Mouse (Mus musculus) WW6 (cell line): ENCODE results near the gene Ctcf.

Experiments
- DNase-seq: peaks from one replicate; pipeline ENCODE4 v3.0.0-alpha.2; 2013; ENCODE audit warnings: low read depth, low spot score

The Ctcf gene

DNA sequence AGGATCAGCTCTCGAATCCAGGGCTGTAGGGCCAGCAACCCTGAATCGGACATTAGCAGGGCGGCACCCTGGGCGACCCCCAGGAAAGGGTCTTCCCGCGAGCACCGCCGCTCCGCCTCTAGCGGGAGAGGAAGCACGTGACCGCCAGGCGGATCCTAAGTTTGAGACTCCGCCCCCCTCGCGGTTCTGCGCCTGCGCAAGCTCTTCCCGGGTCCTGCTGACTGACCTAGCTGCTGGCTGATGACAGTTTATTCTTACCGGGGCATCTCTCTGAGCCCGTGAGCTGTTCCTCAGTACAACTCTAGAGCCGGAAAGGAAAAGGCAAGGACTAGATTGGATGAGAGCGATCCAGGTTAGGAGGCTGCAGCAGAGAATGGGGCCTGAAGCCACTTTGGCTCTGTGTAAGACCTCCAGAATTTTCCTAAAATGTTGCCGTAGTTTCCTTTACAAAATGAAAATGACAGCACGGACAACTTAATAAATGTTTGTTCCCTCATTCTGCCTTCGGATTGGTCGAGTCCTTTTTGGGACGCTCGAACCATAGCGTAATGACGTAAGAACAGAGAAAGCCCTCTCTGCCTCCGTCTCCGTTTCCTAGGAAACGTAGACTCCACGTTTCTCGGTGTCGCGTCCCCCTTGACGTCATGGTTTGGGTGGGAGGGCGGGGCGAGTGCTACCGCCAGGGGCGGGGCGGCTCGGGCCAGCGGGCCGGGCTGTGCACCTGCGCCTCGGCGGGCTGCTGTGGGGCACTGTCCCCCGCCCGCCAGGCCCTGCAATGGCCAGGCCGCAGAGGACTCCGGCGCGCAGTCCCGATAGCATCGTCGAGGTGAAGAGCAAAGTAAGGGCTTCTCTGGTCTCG lies 64.8 kb downstream of the Ctcf start, which contains the start of the genes Acd and Pard6a:
Acd (minus strand) TSS at position 137 of the 859 bp plus-strand sequence.
Pard6a (plus strand) TSS at position 183 of the 859 bp plus-strand sequence.
- peak; percentile 94 for DNase-seq

GRCm38 (mm10) chr8:105702001-105702401 lies 65.6 kb downstream of the Ctcf start:
- no peak for DNase-seq

DNA sequence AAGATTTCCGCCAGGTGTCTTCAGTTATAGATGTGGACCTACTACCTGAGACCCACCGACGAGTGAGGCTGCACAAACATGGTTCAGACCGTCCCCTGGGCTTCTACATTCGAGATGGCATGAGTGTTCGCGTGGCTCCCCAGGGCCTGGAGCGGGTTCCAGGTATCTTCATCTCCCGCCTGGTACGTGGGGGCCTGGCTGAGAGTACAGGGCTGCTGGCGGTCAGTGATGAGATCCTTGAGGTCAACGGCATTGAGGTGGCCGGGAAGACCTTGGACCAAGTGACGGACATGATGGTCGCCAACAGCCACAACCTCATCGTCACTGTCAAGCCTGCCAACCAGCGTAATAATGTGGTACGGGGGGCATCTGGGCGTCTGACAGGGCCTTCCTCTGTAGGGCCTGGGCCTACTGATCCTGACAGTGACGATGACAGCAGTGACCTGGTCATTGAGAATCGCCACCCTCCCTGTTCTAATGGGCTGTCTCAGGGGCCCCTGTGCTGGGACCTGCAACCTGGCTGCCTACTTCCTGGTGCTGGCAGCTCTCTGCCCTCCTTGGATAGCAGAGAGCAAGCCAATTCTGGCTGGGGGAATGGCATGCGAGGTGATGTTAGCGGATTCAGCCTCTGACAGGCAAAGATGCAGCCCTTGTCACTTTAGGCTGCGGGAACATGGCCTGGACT lies 66.5 kb downstream of the Ctcf start:
- no peak for DNase-seq

GRCm38 (mm10) chr8:105704146-105704812 lies 67.9 kb downstream of the Ctcf start:
- DNase-seq, result no peak

DNA sequence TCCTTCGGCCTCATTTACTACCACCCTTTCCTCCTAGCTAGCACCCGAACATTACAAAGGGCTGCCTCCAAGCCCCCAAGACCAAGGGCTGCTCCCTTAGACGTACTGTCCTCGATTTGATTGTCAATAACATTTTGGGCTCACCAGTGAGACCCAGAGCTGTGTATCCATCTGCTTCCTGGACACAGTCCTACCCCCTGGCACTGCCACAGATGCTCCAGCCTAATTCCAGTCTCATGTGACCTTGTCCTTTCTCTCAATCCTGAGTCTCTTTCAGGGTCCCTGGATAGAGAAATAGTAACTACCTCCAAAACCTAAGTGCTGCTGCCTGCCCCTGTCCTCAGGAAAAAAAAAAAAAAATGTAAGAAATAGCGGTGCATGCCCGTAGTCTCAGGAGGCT lies 68.6 kb downstream of the Ctcf start:
- DNase-seq, result no peak

DNA sequence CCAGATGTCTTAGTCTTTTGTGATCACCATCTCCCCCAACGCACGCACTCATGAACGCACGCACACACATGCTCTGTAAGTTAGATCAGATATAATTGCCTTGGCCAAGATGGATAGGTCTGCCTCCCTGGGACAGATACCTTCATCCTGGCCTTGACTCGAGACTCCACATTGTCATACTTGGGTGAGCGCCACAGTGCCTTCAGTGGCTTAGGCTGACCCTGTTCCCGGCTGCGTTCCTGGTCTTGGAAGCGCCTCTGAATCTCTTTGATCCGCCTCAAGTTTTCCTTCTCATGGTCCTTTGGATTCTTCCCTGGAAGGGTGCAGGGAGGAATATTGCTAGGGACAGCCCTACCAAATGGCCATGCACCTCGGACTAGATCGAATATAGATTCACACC lies 70.1 kb downstream of the Ctcf start:
- no peak for DNase-seq

DNA sequence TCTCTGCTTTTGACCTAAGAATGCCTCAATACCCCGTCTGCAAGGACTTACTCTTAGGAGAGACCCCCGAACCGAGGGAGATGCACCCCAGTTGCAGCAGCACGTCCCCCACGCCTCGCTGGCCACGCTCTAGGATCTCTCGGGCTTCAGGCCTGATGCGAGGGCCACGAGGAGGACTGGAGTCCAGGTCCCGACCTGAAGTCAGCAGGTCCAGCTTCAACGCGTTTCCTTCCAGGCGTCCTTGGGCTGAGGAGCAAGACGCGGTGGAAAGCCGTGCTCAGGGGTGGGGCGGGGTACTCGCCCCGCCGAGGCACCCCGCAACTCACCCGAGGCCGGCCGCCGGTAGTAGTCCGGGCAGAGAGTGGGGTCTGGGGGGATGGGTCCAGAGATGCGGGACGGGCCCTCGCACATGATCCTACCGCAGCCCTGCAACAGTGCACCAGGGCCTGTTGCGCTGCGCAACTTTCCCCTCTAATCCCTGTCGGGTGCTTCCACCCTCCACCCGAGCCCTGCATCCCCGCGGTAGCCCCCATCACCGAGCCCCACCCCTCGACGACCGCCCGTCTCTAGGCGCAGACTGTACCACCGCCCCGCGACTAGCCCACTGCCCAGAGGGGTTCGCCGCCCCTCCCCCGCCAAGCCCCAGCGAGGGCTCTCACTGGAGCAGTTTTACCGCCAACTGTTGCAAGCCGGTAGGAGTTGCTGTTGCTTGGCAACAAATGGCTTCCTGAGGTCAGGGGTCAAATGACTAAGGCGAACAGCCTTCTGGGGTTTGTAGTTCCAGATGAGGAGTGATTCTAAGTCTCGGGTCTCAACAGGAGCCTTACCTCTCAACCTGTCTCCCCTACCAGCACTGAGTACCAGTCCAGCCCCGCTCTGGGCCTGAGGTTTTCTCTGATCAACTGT lies 71.4 kb downstream of the Ctcf start, which contains the start of the genes 4933405L10Rik and Enkd1:
4933405L10Rik (plus strand) TSS at position 158 of the 906 bp plus-strand sequence.
Enkd1 (minus strand) TSS at position 713 of the 906 bp plus-strand sequence.
- peak; percentile 92 for DNase-seq

DNA sequence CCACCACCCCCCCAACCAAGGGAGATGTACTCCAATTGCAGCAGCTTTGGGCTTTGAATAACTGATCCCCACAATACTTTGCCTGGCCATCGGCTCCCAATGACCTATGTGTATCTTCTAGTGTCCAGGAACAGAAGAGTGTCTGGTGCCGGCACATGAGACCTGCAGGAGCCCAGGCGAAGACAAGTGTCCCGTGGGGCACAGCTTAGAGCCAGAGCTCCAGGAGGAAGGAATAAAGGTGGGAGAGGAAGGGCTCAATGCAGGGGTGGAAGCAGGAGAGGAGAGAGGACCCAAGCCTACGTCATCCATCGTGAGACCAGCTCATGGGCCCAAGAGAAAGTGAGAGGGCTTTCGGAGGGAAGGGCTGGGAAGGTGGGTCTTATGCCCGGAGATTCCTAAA lies 72.3 kb downstream of the Ctcf start:
- no peak for DNase-seq

- DNase-seq, result no peak
Measured at GRCm38 (mm10) chr8:105709317-105709716, 72.9 kb downstream of the Ctcf start.

DNA sequence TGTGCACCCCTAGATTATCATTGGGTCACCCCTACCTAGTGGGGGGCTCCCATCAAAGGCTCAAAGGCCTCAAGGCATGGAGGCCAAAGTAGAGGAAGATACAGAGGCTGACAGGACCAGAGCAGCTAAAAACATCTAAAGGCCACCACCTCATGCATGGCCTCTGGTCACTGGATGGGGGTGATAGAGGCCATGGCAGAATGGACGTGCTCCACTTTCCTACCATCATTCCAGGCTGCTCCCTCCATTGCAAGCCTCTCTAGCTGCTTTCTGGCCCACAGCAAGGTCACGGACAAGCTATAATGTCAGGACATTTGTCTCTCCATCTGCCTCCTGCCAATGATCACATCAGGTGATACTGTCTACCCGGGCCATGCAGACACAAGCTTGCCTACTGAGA lies 75.9 kb downstream of the Ctcf start:
- DNase-seq, result no peak

GRCm38 (mm10) chr8:105714139-105714538 lies 77.8 kb downstream of the Ctcf start:
- DNase-seq, result peak; percentile 86

GRCm38 (mm10) chr8:105715042-105715441 lies 78.7 kb downstream of the Ctcf start:
- no peak for DNase-seq

- no peak for DNase-seq
Measured at GRCm38 (mm10) chr8:105716302-105716945, 80.1 kb downstream of the Ctcf start.

DNA sequence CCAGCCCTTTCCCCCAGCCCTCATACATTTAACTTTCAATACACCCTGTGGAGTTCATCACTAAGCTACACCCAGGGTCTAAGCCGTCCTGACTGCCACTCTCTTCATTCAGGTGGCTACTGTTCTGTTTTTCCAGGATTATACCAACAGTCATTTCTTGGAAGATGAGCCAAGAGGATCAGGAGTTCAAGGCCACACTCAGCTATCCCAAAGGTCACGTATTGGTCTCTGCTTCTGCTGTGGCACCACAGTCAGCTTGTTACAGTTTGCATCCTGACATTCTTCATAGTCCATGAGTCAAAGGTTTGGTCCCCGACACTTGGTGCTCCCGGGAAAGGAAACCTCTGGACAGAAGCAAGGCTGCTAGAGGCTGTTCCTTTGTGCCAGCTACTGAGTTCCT lies 83.3 kb downstream of the Ctcf start:
- DNase-seq, result no peak

DNA sequence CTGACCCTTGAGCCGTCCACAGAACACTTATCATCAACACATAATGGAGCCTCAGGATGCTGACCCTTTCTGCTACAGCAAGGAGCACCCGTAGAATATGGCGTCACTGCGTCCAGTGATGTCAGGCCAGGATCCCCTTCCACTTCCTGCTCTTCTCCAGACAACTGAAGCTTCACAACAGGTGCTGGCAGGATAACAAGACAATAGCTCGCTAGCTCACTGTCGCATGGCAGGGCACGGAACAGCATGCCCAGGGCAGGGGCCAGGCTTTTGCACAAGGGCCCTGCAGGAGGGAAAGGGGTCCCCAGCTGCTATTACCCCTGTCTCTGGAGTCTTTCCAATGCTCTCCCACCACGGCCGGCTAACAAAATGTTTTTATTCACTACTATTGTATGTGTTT lies 86.5 kb downstream of the Ctcf start:
- no peak for DNase-seq

DNA sequence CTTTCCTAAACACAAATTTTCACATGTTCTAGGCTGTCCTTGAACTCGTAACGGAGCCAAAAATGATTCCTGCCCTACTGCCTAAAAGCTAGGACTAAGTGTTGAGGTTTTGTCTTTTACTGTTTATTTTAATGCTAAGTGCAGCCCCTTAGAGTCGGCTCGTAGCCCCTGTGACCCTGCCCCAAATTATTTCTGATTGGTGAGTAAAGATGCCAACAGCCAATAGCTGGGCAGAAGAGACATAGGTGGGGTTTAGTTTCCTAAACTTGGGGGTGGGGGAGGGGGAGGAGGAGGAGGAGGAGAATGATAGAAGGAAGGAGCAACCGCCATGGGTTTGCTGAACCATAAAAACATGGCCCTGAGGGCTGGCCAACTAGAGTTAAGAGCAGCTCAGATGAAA lies 89.4 kb downstream of the Ctcf start:
- DNase-seq, result no peak

GRCm38 (mm10) chr8:105727397-105728124 lies 91.2 kb downstream of the Ctcf start:
- no peak for DNase-seq

- DNase-seq, result no peak
Measured at GRCm38 (mm10) chr8:105732186-105732585, 95.8 kb downstream of the Ctcf start.
